Mouse (Mus musculus): ENCODE results near the gene Hpcal1.

DNA sequence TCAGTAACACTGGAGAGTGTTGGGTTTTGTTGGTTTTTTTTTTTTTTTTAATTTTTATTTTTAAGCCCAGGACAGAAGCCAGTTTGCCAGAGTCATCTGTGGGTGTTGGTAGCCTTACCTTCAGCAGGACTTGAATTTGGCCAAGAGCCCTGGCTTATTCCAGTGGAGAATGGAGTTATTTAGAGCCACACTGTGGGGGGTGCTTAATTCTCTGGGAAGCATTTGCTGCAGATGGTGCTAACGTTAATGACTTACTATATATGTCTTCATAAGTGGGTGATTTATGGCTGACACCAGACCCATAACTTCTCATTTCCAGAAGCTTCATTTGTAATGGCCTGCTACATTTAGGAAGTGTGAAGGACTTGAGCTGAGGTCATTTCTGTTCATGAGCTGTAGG, 21.9 kb downstream of the Hpcal1 start:
- TF ChIP-seq CTCF (IDR thresholded peaks at IDR 0.05; ENCODE audit: low read depth, low read length) (no peak), POLR2A (IDR thresholded peaks at IDR 0.05; ENCODE audit: borderline replicate concordance, low read depth, low read length) (no peak)

Data from bone marrow macrophage, adult 2 months (primary cell).